Mouse (Mus musculus): ENCODE results near the gene Tango2. TPM values are rescaled to one million over a fixed set of nuclear protein-coding genes. Genes with fewer than 3 reads are reported as not detected.

Gene Tango2
- 18.3 and 22.8 TPM in 2 replicates for polyA plus RNA-seq (2012; ENCODE audit: low replicate concordance)

GRCm38 (mm10) chr16:18347931-18348600 lies at the start of gene Tango2, which contains the start of gene Arvcf:
Tango2 (minus strand) TSS chr16:18348103.
Arvcf (plus strand) TSS chr16:18348182.

GRCm38 (mm10) chr16:18289067-18289588 lies 58.8 kb downstream of the Tango2 start, which contains the start of gene Dgcr8:
Dgcr8 (minus strand) TSS chr16:18289246.

GRCm38 (mm10) chr16:18258221-18258620 lies 89.7 kb downstream of the Tango2 start, which contains the start of gene Gm49776:
Gm49776 (minus strand) TSS chr16:18258321.

Other genes with a start within 250 kb of the Tango2 start
- 0.46 and 0.91 TPM in 2 replicates for gene Rtn4r, start 220.5 kb downstream of the Tango2 start, polyA plus RNA-seq (2012; ENCODE audit: low replicate concordance)
- not detected in 2 replicates for gene Ccdc188, start 130.2 kb downstream of the Tango2 start, polyA plus RNA-seq (2012; ENCODE audit: low replicate concordance)
- gene Zdhhc8, start 113.0 kb downstream of the Tango2 start, polyA plus RNA-seq (2012; ENCODE audit: low replicate concordance), result 120 and 251 TPM in 2 replicates
- 46.5 and 50.7 TPM in 2 replicates for gene Trmt2a, start 99.4 kb downstream of the Tango2 start, polyA plus RNA-seq (2012; ENCODE audit: low replicate concordance)
- gene Ranbp1, start 99.4 kb downstream of the Tango2 start, polyA plus RNA-seq (2012; ENCODE audit: low replicate concordance), result 278 and 395 TPM in 2 replicates
- 0.40 TPM in 1 of 2 replicates, not detected in the other for gene Gm49776, start 89.8 kb downstream of the Tango2 start, polyA plus RNA-seq (2012; ENCODE audit: low replicate concordance)
- gene Dgcr8, start 58.9 kb downstream of the Tango2 start, polyA plus RNA-seq (2012; ENCODE audit: low replicate concordance), result 2.6 and 15.8 TPM in 2 replicates
- 5.0 and 7.9 TPM in 2 replicates for gene Arvcf, start 79 bp upstream of the Tango2 start, polyA plus RNA-seq (2012; ENCODE audit: low replicate concordance)
- 8.5 and 12.5 TPM in 2 replicates for gene Txnrd2, start 78.3 kb upstream of the Tango2 start, polyA plus RNA-seq (2012; ENCODE audit: low replicate concordance)
- gene Comt, start 78.7 kb upstream of the Tango2 start, polyA plus RNA-seq (2012; ENCODE audit: low replicate concordance), result 16.4 and 49.9 TPM in 2 replicates
- gene Gnb1l, start 150.6 kb upstream of the Tango2 start, polyA plus RNA-seq (2012; ENCODE audit: low replicate concordance), result 6.1 and 8.9 TPM in 2 replicates
- gene Rtl10, start 150.8 kb upstream of the Tango2 start, polyA plus RNA-seq (2012; ENCODE audit: low replicate concordance), result 2.8 and 3.9 TPM in 2 replicates
- not detected in 2 replicates for gene Tbx1, start 242.6 kb upstream of the Tango2 start, polyA plus RNA-seq (2012; ENCODE audit: low replicate concordance)